Mouse (Mus musculus) c-Kit-positive CD71-positive TER-119-negative erythroid progenitor cells, embryonic 14.5 days (primary cell): ENCODE measurements around the gene Lrrc30.

Source experiments
- DNase-seq: peaks from one replicate; pipeline ENCODE4 v3.0.0-alpha.2; 2013; ENCODE audit warnings: low read depth

Lrrc30 gene

GRCm38 (mm10) chr17:67582681-67583356 is 49.7 kb downstream of the Lrrc30 start:
- DNase-seq, result no peak

- no peak for DNase-seq
Measured at GRCm38 (mm10) chr17:67581839-67582238, 50.7 kb downstream of the Lrrc30 start.
